Mouse (Mus musculus) heart, postnatal 0 days (tissue): Measurements from ENCODE around the gene Tgfbr3.

ENCODE experiments used
- CTCF ChIP-seq: IDR thresholded peaks from 2 replicates; pipeline ENCODE4 v1.5.1; 2016; ENCODE audit warnings: antibody characterized with exemption, control low read depth, low read depth
- EP300 ChIP-seq: IDR thresholded peaks from 2 replicates; pipeline ENCODE4 v1.6.1; 2016; ENCODE audit warnings: antibody characterized with exemption, low read depth

DNA sequence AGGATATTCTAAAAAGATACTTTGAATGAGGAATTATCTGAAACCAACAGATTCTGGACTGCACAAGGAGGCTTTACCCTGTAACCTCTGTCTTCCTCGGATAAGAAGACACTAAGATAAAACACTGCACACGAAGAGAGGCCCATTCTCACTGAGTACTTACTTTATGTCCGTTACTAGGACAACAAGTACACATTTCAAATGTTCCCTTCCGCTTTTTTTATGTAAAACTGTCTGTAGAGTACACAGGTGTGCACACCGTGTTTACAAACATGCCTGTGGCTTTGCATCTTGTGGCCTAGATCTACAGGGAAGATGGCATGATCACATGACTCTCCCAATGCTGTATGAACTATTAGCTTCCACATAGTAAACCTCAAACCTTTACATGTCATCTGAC, 146.6 kb downstream of the Tgfbr3 start:
- TF ChIP-seq CTCF (no peak), EP300 (no peak)
